Mouse (Mus musculus): ENCODE results near the gene Olfr1223. TPM values are rescaled to one million over a fixed set of nuclear protein-coding genes. Genes with fewer than 3 reads are reported as not detected.
"Not testable (repeated sequence)": the region's sequence is repeated elsewhere in the genome, so short reads cannot be mapped to it uniquely, and the experiment has no call there.

Olfr1223 gene
- total RNA-seq (2014; rRNA removed) (not detected in 2 replicates), polyA plus RNA-seq (2012; rRNA removed) (not detected in 2 replicates)

DNA sequence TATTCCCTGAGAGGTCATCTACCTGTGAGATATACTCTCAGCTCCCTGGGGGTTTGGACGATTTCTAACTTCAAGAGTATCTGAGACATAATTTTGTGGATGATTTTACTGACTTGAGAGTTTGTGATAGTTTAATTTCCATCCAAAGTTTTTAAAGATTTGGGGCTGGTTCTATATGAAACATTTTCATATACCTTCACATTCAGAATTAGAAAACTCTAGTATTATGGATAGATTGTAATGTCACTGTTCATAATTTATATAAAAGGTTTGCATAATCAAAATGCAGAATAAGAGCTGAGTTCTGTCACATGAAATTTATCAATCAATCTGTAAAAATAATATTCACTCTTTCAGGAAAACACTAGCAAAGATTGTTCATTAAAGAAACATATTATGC lies at the start of gene Olfr1223:
Gene Olfr1223, minus strand, starts transcription at position 101 of the 400 bp plus-strand sequence.
- no peak for DNase-seq (ENCODE audit: extremely low read depth, low read depth, low spot score)
- 49% methylated on average over 1 of the region's 1 CpGs for WGBS
- Histone ChIP-seq H3K9ac (ENCODE audit: low read depth, low read length) (no peak within 1 kb of the TSS), H3K4me1 (ENCODE audit: control insufficient read depth, insufficient read depth, low read length) (no peaks in the 10 kb centered on the region), H3K4me3 (ENCODE audit: insufficient read depth, low read depth, low read length) (no peak within 1 kb of the TSS), H3K27ac (replicated peaks; ENCODE audit: insufficient read depth, low read depth, low read length) (no peak within 1 kb of the TSS), H3K27me3 (ENCODE audit: control insufficient read depth, insufficient read depth, low read length) (no peaks in the 10 kb centered on the region), H3K36me3 (ENCODE audit: control insufficient read depth, insufficient read depth, low read length) (no peaks in the 10 kb centered on the region), H3K79me2 (ENCODE audit: control insufficient read depth, insufficient read depth, low read length) (no peaks in the 10 kb centered on the region)
- TF ChIP-seq CTCF (IDR thresholded peaks at IDR 0.05; ENCODE audit: low read depth, low read length) (no peak), POLR2A (IDR thresholded peaks at IDR 0.05; ENCODE audit: extremely low read depth, insufficient read depth, low read length) (no peak)

GRCm38 (mm10) chr2:89199948-89200347 lies 48.6 kb upstream of the Olfr1223 start, which contains the start of gene Olfr1226:
Gene Olfr1226 (minus strand): TSS chr2:89200048.
- Histone ChIP-seq H3K27me3 (ENCODE audit: control insufficient read depth, insufficient read depth, low read length) (no peaks in the 10 kb centered on the region), H3K27ac (replicated peaks; ENCODE audit: insufficient read depth, low read depth, low read length) (no peak within 1 kb of the TSS), H3K79me2 (ENCODE audit: control insufficient read depth, insufficient read depth, low read length) (no peaks in the 10 kb centered on the region), H3K4me1 (ENCODE audit: control insufficient read depth, insufficient read depth, low read length) (no peaks in the 10 kb centered on the region), H3K9ac (ENCODE audit: low read depth, low read length) (no peak within 1 kb of the TSS), H3K4me3 (ENCODE audit: insufficient read depth, low read depth, low read length) (no peak within 1 kb of the TSS), H3K36me3 (ENCODE audit: control insufficient read depth, insufficient read depth, low read length) (no peaks in the 10 kb centered on the region)
- no peak for DNase-seq (ENCODE audit: extremely low read depth, low read depth, low spot score)
- TF ChIP-seq CTCF (IDR thresholded peaks at IDR 0.05; ENCODE audit: low read depth, low read length) (no peak), POLR2A (IDR thresholded peaks at IDR 0.05; ENCODE audit: extremely low read depth, insufficient read depth, low read length) (no peak)
- 42% methylated on average over 2 of the region's 2 CpGs for WGBS

- Histone ChIP-seq H3K27ac (replicated peaks; ENCODE audit: insufficient read depth, low read depth, low read length) (no peak overlapping the region), H3K4me1 (ENCODE audit: control insufficient read depth, insufficient read depth, low read length) (no peaks in the 10 kb centered on the region), H3K27me3 (ENCODE audit: control insufficient read depth, insufficient read depth, low read length) (no peaks in the 10 kb centered on the region), H3K36me3 (ENCODE audit: control insufficient read depth, insufficient read depth, low read length) (no peaks in the 10 kb centered on the region), H3K79me2 (ENCODE audit: control insufficient read depth, insufficient read depth, low read length) (no peaks in the 10 kb centered on the region), H3K4me3 (ENCODE audit: insufficient read depth, low read depth, low read length) (no peak overlapping the region), H3K9ac (ENCODE audit: low read depth, low read length) (no peak overlapping the region)
- DNase-seq (ENCODE audit: extremely low read depth, low read depth, low spot score): no peak
- TF ChIP-seq POLR2A (IDR thresholded peaks at IDR 0.05; ENCODE audit: extremely low read depth, insufficient read depth, low read length): no peak
- no peak for TF ChIP-seq CTCF (IDR thresholded peaks at IDR 0.05; ENCODE audit: low read depth, low read length)
- 73% methylated on average over 3 of the region's 3 CpGs for WGBS
Measured at GRCm38 (mm10) chr2:89196325-89196982, 45.1 kb upstream of the Olfr1223 start.

- 76% methylated on average over 1 of the region's 1 CpGs for WGBS
- no peaks in the 10 kb centered on the region for H3K27me3 ChIP-seq (ENCODE audit: control insufficient read depth, insufficient read depth, low read length)
Measured at GRCm38 (mm10) chr2:89174569-89174968, 23.2 kb upstream of the Olfr1223 start, which contains the start of gene Olfr1225. Gene Olfr1225 (minus strand): TSS chr2:89174669.

GRCm38 (mm10) chr2:89164711-89165110 lies 13.4 kb upstream of the Olfr1223 start:
- not testable (repeated sequence) for H3K9ac ChIP-seq (ENCODE audit: low read depth, low read length); DNase-seq (ENCODE audit: extremely low read depth, low read depth, low spot score); H3K36me3 ChIP-seq (ENCODE audit: control insufficient read depth, insufficient read depth, low read length); H3K79me2 ChIP-seq (ENCODE audit: control insufficient read depth, insufficient read depth, low read length); H3K27me3 ChIP-seq (ENCODE audit: control insufficient read depth, insufficient read depth, low read length); H3K4me3 ChIP-seq (ENCODE audit: insufficient read depth, low read depth, low read length); H3K27ac ChIP-seq (replicated peaks; ENCODE audit: insufficient read depth, low read depth, low read length); H3K4me1 ChIP-seq (ENCODE audit: control insufficient read depth, insufficient read depth, low read length)
- WGBS: 83% methylated on average over 4 of the region's 4 CpGs

More at GRCm38 (mm10) chr2:89174569-89174968, 23.2 kb upstream of the Olfr1223 start, which contains the start of gene Olfr1225:
- Histone ChIP-seq H3K4me1 (ENCODE audit: control insufficient read depth, insufficient read depth, low read length) (no peaks in the 10 kb centered on the region), H3K36me3 (ENCODE audit: control insufficient read depth, insufficient read depth, low read length) (no peaks in the 10 kb centered on the region), H3K9ac (ENCODE audit: low read depth, low read length) (no peak within 1 kb of the TSS), H3K4me3 (ENCODE audit: insufficient read depth, low read depth, low read length) (no peak within 1 kb of the TSS), H3K27ac (replicated peaks; ENCODE audit: insufficient read depth, low read depth, low read length) (no peak within 1 kb of the TSS), H3K79me2 (ENCODE audit: control insufficient read depth, insufficient read depth, low read length) (no peaks in the 10 kb centered on the region)
- TF ChIP-seq POLR2A (IDR thresholded peaks at IDR 0.05; ENCODE audit: extremely low read depth, insufficient read depth, low read length) (no peak), CTCF (IDR thresholded peaks at IDR 0.05; ENCODE audit: low read depth, low read length) (no peak)
- no peak for DNase-seq (ENCODE audit: extremely low read depth, low read depth, low spot score)

GRCm38 (mm10) chr2:89163991-89164390 lies 12.6 kb upstream of the Olfr1223 start, which contains the start of gene Olfr1224-ps1:
Gene Olfr1224-ps1 (minus strand): TSS chr2:89164091.
- H3K27me3 ChIP-seq (ENCODE audit: control insufficient read depth, insufficient read depth, low read length); H3K9ac ChIP-seq (ENCODE audit: low read depth, low read length); DNase-seq (ENCODE audit: extremely low read depth, low read depth, low spot score); H3K79me2 ChIP-seq (ENCODE audit: control insufficient read depth, insufficient read depth, low read length); H3K27ac ChIP-seq (replicated peaks; ENCODE audit: insufficient read depth, low read depth, low read length); H3K36me3 ChIP-seq (ENCODE audit: control insufficient read depth, insufficient read depth, low read length); H3K4me3 ChIP-seq (ENCODE audit: insufficient read depth, low read depth, low read length); H3K4me1 ChIP-seq (ENCODE audit: control insufficient read depth, insufficient read depth, low read length): not testable (repeated sequence)
- 91% methylated on average over 8 of the region's 8 CpGs for WGBS

All from liver, adult 2 months (tissue).